Mouse (Mus musculus) lung, postnatal 0 days (tissue): Measurements from ENCODE around the gene Hp1bp3.

Experiments used
- CTCF ChIP-seq: IDR thresholded peaks from 2 replicates; pipeline ENCODE4 v1.5.1; 2016; ENCODE audit warnings: antibody characterized with exemption, mild to moderate bottlenecking
- EP300 ChIP-seq: IDR thresholded peaks from 2 replicates; pipeline ENCODE4 v1.6.1; 2016; ENCODE audit warnings: antibody characterized with exemption, mild to moderate bottlenecking, control low read depth

- no peak for TF ChIP-seq CTCF
- no peak for TF ChIP-seq EP300
Observed at GRCm38 (mm10) chr4:138180719-138181118, 35.4 kb upstream of the Hp1bp3 start.
